Mouse (Mus musculus): ENCODE data around the gene E130114P18Rik. TPM values are rescaled to one million over a fixed set of nuclear protein-coding genes. Genes with fewer than 3 reads are reported as not detected.

The E130114P18Rik gene
- polyA plus RNA-seq, 1 experiment from 2014 or later: 0.79 TPM

- Histone ChIP-seq H3K4me1 (replicated peaks; ENCODE audit: control insufficient read depth, insufficient read depth, low read length) (peaks cover 16% of the 10 kb centered on the region), H3K27me3 (ENCODE audit: control insufficient read depth, insufficient read depth, low read depth, low read length) (no peaks in the 10 kb centered on the region), H3K4me3 (ENCODE audit: low read length) (no peak overlapping the region), H3K9me3 (ENCODE audit: control insufficient read depth, low read length) (no peaks in the 10 kb centered on the region), H3K9ac (ENCODE audit: low read length) (no peak overlapping the region), H3K27ac (ENCODE audit: low read length) (no peak overlapping the region), H3K4me2 (ENCODE audit: low read depth, low read length) (no peak overlapping the region), H3K36me3 (ENCODE audit: control insufficient read depth, insufficient read depth, low read length) (peaks cover 9% of the 10 kb centered on the region)
- ATAC-seq (ENCODE audit: low read depth): no peak
- 79% methylated on average over 10 of the region's 10 CpGs for WGBS
Observed at GRCm38 (mm10) chr4:97793931-97794330, 16.1 kb upstream of the E130114P18Rik start.

- Histone ChIP-seq H3K27ac (ENCODE audit: low read length) (no peak overlapping the region), H3K4me2 (ENCODE audit: low read depth, low read length) (no peak overlapping the region), H3K9ac (ENCODE audit: low read length) (no peak overlapping the region), H3K9me3 (ENCODE audit: control insufficient read depth, low read length) (no peaks in the 10 kb centered on the region), H3K4me1 (replicated peaks; ENCODE audit: control insufficient read depth, insufficient read depth, low read length) (peaks cover 23% of the 10 kb centered on the region), H3K36me3 (ENCODE audit: control insufficient read depth, insufficient read depth, low read length) (peaks cover 14% of the 10 kb centered on the region), H3K27me3 (ENCODE audit: control insufficient read depth, insufficient read depth, low read depth, low read length) (no peaks in the 10 kb centered on the region), H3K4me3 (ENCODE audit: low read length) (no peak overlapping the region)
- no peak for ATAC-seq (ENCODE audit: low read depth)
- 72% methylated on average over 4 of the region's 4 CpGs for WGBS
Observed at GRCm38 (mm10) chr4:97788537-97788936, 10.7 kb upstream of the E130114P18Rik start.

- peak; percentile 85 for ATAC-seq (ENCODE audit: low read depth)
- no peaks in the 10 kb centered on the region for H3K9me3 ChIP-seq (ENCODE audit: control insufficient read depth, low read length)
- peaks cover 23% of the 10 kb centered on the region for H3K4me1 ChIP-seq (replicated peaks; ENCODE audit: control insufficient read depth, insufficient read depth, low read length)
- peaks cover 21% of the 10 kb centered on the region for H3K36me3 ChIP-seq (ENCODE audit: control insufficient read depth, insufficient read depth, low read length)
- no peak overlapping the region for H3K4me2 ChIP-seq (ENCODE audit: low read depth, low read length)
- no peaks in the 10 kb centered on the region for H3K27me3 ChIP-seq (ENCODE audit: control insufficient read depth, insufficient read depth, low read depth, low read length)
- peak overlapping the region; percentile 25 for H3K27ac ChIP-seq (ENCODE audit: low read length)
- no peak overlapping the region for H3K4me3 ChIP-seq (ENCODE audit: low read length)
- 52% methylated on average over 3 of the region's 3 CpGs for WGBS
- no peak overlapping the region for H3K9ac ChIP-seq (ENCODE audit: low read length)
Observed at GRCm38 (mm10) chr4:97787515-97787914, 9.6 kb upstream of the E130114P18Rik start.

DNA sequence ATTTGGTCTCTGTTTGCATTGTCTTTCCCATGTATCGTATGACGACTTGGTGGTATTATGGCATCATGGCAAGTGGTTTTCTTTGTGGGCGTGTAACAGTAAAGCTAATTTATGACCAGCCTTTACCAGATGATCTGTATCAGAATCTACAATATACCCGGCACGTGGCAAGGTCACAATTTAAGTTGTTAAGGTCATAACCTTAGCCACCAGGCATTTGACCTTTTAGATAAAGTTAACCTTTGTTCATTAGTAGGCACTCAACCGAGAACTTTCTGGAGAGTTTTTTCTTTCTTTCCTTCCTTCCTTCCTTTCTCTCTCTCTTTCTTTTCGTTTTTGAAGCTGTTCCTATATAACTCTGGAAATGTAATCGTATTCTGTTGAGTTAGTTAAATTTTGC, 8.7 kb upstream of the E130114P18Rik start:
- Histone ChIP-seq H3K9me3 (ENCODE audit: control insufficient read depth, low read length) (no peaks in the 10 kb centered on the region), H3K36me3 (ENCODE audit: control insufficient read depth, insufficient read depth, low read length) (peaks cover 21% of the 10 kb centered on the region), H3K27ac (ENCODE audit: low read length) (no peak overlapping the region), H3K4me2 (ENCODE audit: low read depth, low read length) (no peak overlapping the region), H3K4me1 (replicated peaks; ENCODE audit: control insufficient read depth, insufficient read depth, low read length) (peaks cover 23% of the 10 kb centered on the region), H3K9ac (ENCODE audit: low read length) (no peak overlapping the region), H3K4me3 (ENCODE audit: low read length) (no peak overlapping the region), H3K27me3 (ENCODE audit: control insufficient read depth, insufficient read depth, low read depth, low read length) (no peaks in the 10 kb centered on the region)
- ATAC-seq (ENCODE audit: low read depth): no peak
- WGBS: 68% methylated on average over 8 of the region's 8 CpGs

DNA sequence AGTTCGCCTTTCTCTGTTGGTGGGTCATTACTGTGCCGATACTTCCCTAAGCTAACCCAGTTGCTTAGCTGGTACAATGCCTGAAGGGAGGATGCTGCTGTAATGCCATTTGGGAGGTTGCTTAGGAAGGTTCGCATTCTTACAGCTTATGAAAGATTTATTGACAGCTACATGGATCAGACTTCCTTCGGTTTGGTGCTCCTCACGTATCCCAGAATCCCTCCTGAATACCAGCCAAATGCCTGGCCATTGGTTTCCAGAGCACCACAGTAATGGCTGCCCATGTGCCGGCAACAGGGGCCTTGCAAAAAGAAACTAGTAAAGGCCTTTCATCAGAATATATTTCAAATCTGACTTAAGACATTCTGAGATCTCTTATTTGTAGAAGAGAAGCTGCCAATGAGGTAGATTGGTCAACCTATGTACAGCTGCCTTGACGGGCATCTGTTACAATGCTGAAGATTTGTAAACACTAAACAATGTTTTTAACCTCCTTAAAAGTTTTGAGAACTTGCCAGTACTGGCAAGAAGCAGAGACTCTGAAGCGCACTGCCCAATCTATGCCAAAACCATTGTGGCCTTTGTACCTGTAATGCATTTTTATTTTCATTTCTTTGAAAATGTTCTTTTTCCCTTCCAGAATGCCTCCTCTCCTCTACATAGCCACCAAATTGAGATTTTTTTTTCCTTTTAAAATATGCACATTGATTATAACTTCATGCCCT, 7.8 kb upstream of the E130114P18Rik start:
- no peak overlapping the region for H3K4me3 ChIP-seq (ENCODE audit: low read length)
- 79% methylated on average over 8 of the region's 8 CpGs for WGBS
- ATAC-seq (ENCODE audit: low read depth): no peak
- no peak overlapping the region for H3K4me2 ChIP-seq (ENCODE audit: low read depth, low read length)
- peaks cover 24% of the 10 kb centered on the region for H3K4me1 ChIP-seq (replicated peaks; ENCODE audit: control insufficient read depth, insufficient read depth, low read length)
- H3K36me3 ChIP-seq (ENCODE audit: control insufficient read depth, insufficient read depth, low read length): peaks cover 18% of the 10 kb centered on the region
- H3K9ac ChIP-seq (ENCODE audit: low read length): no peak overlapping the region
- H3K27ac ChIP-seq (ENCODE audit: low read length): no peak overlapping the region
- no peaks in the 10 kb centered on the region for H3K27me3 ChIP-seq (ENCODE audit: control insufficient read depth, insufficient read depth, low read depth, low read length)
- H3K9me3 ChIP-seq (ENCODE audit: control insufficient read depth, low read length): no peaks in the 10 kb centered on the region

- Histone ChIP-seq H3K9me3 (ENCODE audit: control insufficient read depth, low read length) (no peaks in the 10 kb centered on the region), H3K27ac (ENCODE audit: low read length) (no peak overlapping the region), H3K4me3 (ENCODE audit: low read length) (no peak overlapping the region), H3K4me1 (replicated peaks; ENCODE audit: control insufficient read depth, insufficient read depth, low read length) (peaks cover 25% of the 10 kb centered on the region), H3K36me3 (ENCODE audit: control insufficient read depth, insufficient read depth, low read length) (peaks cover 18% of the 10 kb centered on the region), H3K4me2 (ENCODE audit: low read depth, low read length) (no peak overlapping the region), H3K9ac (ENCODE audit: low read length) (no peak overlapping the region), H3K27me3 (ENCODE audit: control insufficient read depth, insufficient read depth, low read depth, low read length) (no peaks in the 10 kb centered on the region)
- ATAC-seq (ENCODE audit: low read depth): no peak
- 72% methylated on average over 11 of the region's 11 CpGs for WGBS
Observed at GRCm38 (mm10) chr4:97784236-97784635, 6.4 kb upstream of the E130114P18Rik start.

GRCm38 (mm10) chr4:97783073-97783879, 5.4 kb upstream of the E130114P18Rik start:
- H3K4me2 ChIP-seq (ENCODE audit: low read depth, low read length): no peak overlapping the region
- no peak overlapping the region for H3K9ac ChIP-seq (ENCODE audit: low read length)
- H3K27ac ChIP-seq (ENCODE audit: low read length): no peak overlapping the region
- ATAC-seq (ENCODE audit: low read depth): no peak
- H3K9me3 ChIP-seq (ENCODE audit: control insufficient read depth, low read length): no peaks in the 10 kb centered on the region
- H3K27me3 ChIP-seq (ENCODE audit: control insufficient read depth, insufficient read depth, low read depth, low read length): no peaks in the 10 kb centered on the region
- 93% methylated on average over 26 of the region's 26 CpGs for WGBS
- H3K36me3 ChIP-seq (ENCODE audit: control insufficient read depth, insufficient read depth, low read length): peaks cover 18% of the 10 kb centered on the region
- peaks cover 19% of the 10 kb centered on the region; the same call in 1 of the 2 replicates for H3K4me1 ChIP-seq (replicated peaks; ENCODE audit: control insufficient read depth, insufficient read depth, low read length)
- H3K4me3 ChIP-seq (ENCODE audit: low read length): no peak overlapping the region

DNA sequence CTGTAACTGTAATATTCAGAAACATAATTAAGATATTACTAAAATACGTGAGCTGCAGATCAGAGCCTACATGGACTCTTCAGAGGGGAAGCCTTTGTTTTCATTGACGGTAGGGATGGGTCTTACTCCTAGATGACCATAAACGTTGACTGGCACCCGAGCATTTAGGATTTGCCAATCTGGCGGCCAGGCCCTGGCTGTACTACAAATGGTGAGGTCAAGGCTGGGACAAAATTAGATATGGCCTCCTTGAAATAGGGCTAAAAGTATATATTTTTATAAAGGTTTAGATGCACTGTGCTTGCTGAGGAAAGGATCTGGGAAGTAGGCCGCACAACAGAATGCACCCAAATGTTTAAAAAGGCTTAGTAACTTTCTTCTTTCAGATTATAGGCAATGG, 4.6 kb upstream of the E130114P18Rik start:
- no peaks in the 10 kb centered on the region for H3K27me3 ChIP-seq (ENCODE audit: control insufficient read depth, insufficient read depth, low read depth, low read length)
- no peaks in the 10 kb centered on the region for H3K9me3 ChIP-seq (ENCODE audit: control insufficient read depth, low read length)
- no peak overlapping the region for H3K4me2 ChIP-seq (ENCODE audit: low read depth, low read length)
- peaks cover 17% of the 10 kb centered on the region; the same call in 1 of the 2 replicates for H3K4me1 ChIP-seq (replicated peaks; ENCODE audit: control insufficient read depth, insufficient read depth, low read length)
- no peak overlapping the region for H3K27ac ChIP-seq (ENCODE audit: low read length)
- H3K36me3 ChIP-seq (ENCODE audit: control insufficient read depth, insufficient read depth, low read length): peaks cover 18% of the 10 kb centered on the region
- no peak overlapping the region for H3K9ac ChIP-seq (ENCODE audit: low read length)
- no peak for ATAC-seq (ENCODE audit: low read depth)
- H3K4me3 ChIP-seq (ENCODE audit: low read length): no peak overlapping the region
- 90% methylated on average over 6 of the region's 6 CpGs for WGBS

- peaks cover 13% of the 10 kb centered on the region; the same call in 1 of the 2 replicates for H3K4me1 ChIP-seq (replicated peaks; ENCODE audit: control insufficient read depth, insufficient read depth, low read length)
- H3K27me3 ChIP-seq (ENCODE audit: control insufficient read depth, insufficient read depth, low read depth, low read length): no peaks in the 10 kb centered on the region
- no peaks in the 10 kb centered on the region for H3K9me3 ChIP-seq (ENCODE audit: control insufficient read depth, low read length)
- H3K4me3 ChIP-seq (ENCODE audit: low read length): no peak overlapping the region
- no peak overlapping the region for H3K4me2 ChIP-seq (ENCODE audit: low read depth, low read length)
- WGBS: 84% methylated on average over 3 of the region's 3 CpGs
- no peak overlapping the region for H3K9ac ChIP-seq (ENCODE audit: low read length)
- peaks cover 18% of the 10 kb centered on the region for H3K36me3 ChIP-seq (ENCODE audit: control insufficient read depth, insufficient read depth, low read length)
- no peak for ATAC-seq (ENCODE audit: low read depth)
- no peak overlapping the region for H3K27ac ChIP-seq (ENCODE audit: low read length)
Observed at GRCm38 (mm10) chr4:97782069-97782468, 4.2 kb upstream of the E130114P18Rik start.
